Mouse (Mus musculus): ENCODE measurements around the gene Cdc42ep1. TPM values are rescaled to one million over a fixed set of nuclear protein-coding genes. Genes with fewer than 3 reads are reported as not detected.

Gene Cdc42ep1
- polyA plus RNA-seq, 1 experiment from 2014 or later = 17.0 TPM

- Histone ChIP-seq H3K27ac (ENCODE audit: low read depth, low read length) (no peak overlapping the region), H3K9me3 (ENCODE audit: control insufficient read depth) (no peaks in the 10 kb centered on the region), H3K27me3 (replicated peaks; ENCODE audit: control insufficient read depth, insufficient read depth, low read length) (no peaks in the 10 kb centered on the region), H3K4me3 (ENCODE audit: low read depth, low read length) (no peak overlapping the region), H3K36me3 (ENCODE audit: control insufficient read depth, insufficient read depth) (no peaks in the 10 kb centered on the region), H3K4me2 (replicated peaks; ENCODE audit: low read depth) (no peak overlapping the region), H3K4me1 (replicated peaks; ENCODE audit: control insufficient read depth, insufficient read depth, low read length) (peaks cover 6% of the 10 kb centered on the region), H3K9ac (ENCODE audit: low read depth, low read length) (no peak overlapping the region)
- 0 out of 2 replicates have a peak, but pooled peaks have one; percentile 10 for TF ChIP-seq CTCF (IDR thresholded peaks at IDR 0.05; ENCODE audit: low read depth)
- 44% methylated on average over 4 of the region's 4 CpGs for WGBS
- ATAC-seq = no peak
These were observed 16.9 kb downstream of the Cdc42ep1 start for GRCm38 (mm10) chr15:78859311-78859710.

GRCm38 (mm10) chr15:78859714-78860113 is 17.3 kb downstream of the Cdc42ep1 start:
- peak; percentile 16; the same call in 1 of the 2 replicates for ATAC-seq
- no peak overlapping the region for H3K4me2 ChIP-seq (replicated peaks; ENCODE audit: low read depth)
- no peak overlapping the region for H3K9ac ChIP-seq (ENCODE audit: low read depth, low read length)
- no peak overlapping the region for H3K27ac ChIP-seq (ENCODE audit: low read depth, low read length)
- H3K4me3 ChIP-seq (ENCODE audit: low read depth, low read length) = no peak overlapping the region
- no peaks in the 10 kb centered on the region for H3K9me3 ChIP-seq (ENCODE audit: control insufficient read depth)
- H3K4me1 ChIP-seq (replicated peaks; ENCODE audit: control insufficient read depth, insufficient read depth, low read length) = peaks cover 6% of the 10 kb centered on the region
- H3K27me3 ChIP-seq (replicated peaks; ENCODE audit: control insufficient read depth, insufficient read depth, low read length) = no peaks in the 10 kb centered on the region
- H3K36me3 ChIP-seq (ENCODE audit: control insufficient read depth, insufficient read depth) = no peaks in the 10 kb centered on the region
- TF ChIP-seq CTCF (IDR thresholded peaks at IDR 0.05; ENCODE audit: low read depth) = no peak
- WGBS = 30% methylated on average over 6 of the region's 6 CpGs

- WGBS = 80% methylated on average over 5 of the region's 5 CpGs
These were observed 19.9 kb downstream of the Cdc42ep1 start for GRCm38 (mm10) chr15:78862280-78862679.

GRCm38 (mm10) chr15:78863154-78863553 is 20.7 kb downstream of the Cdc42ep1 start:
- Histone ChIP-seq H3K4me3 (ENCODE audit: low read depth, low read length) (no peak overlapping the region), H3K4me2 (replicated peaks; ENCODE audit: low read depth) (no peak overlapping the region), H3K9ac (ENCODE audit: low read depth, low read length) (no peak overlapping the region), H3K36me3 (ENCODE audit: control insufficient read depth, insufficient read depth) (no peaks in the 10 kb centered on the region), H3K4me1 (replicated peaks; ENCODE audit: control insufficient read depth, insufficient read depth, low read length) (peaks cover 6% of the 10 kb centered on the region; the same call in 1 of the 2 replicates), H3K9me3 (ENCODE audit: control insufficient read depth) (no peaks in the 10 kb centered on the region), H3K27ac (ENCODE audit: low read depth, low read length) (no peak overlapping the region), H3K27me3 (replicated peaks; ENCODE audit: control insufficient read depth, insufficient read depth, low read length) (no peaks in the 10 kb centered on the region)
- 58% methylated on average over 2 of the region's 2 CpGs for WGBS
- TF ChIP-seq CTCF (IDR thresholded peaks at IDR 0.05; ENCODE audit: low read depth) = no peak
- no peak for ATAC-seq

More at GRCm38 (mm10) chr15:78862280-78862679, 19.9 kb downstream of the Cdc42ep1 start:
- peaks cover 6% of the 10 kb centered on the region; the same call in 1 of the 2 replicates for H3K4me1 ChIP-seq (replicated peaks; ENCODE audit: control insufficient read depth, insufficient read depth, low read length)
- H3K9me3 ChIP-seq (ENCODE audit: control insufficient read depth) = no peaks in the 10 kb centered on the region
- H3K4me2 ChIP-seq (replicated peaks; ENCODE audit: low read depth) = no peak overlapping the region
- H3K36me3 ChIP-seq (ENCODE audit: control insufficient read depth, insufficient read depth) = no peaks in the 10 kb centered on the region
- no peak for ATAC-seq
- no peak overlapping the region for H3K9ac ChIP-seq (ENCODE audit: low read depth, low read length)
- TF ChIP-seq CTCF (IDR thresholded peaks at IDR 0.05; ENCODE audit: low read depth) = no peak
- no peak overlapping the region for H3K27ac ChIP-seq (ENCODE audit: low read depth, low read length)
- no peak overlapping the region for H3K4me3 ChIP-seq (ENCODE audit: low read depth, low read length)
- no peaks in the 10 kb centered on the region for H3K27me3 ChIP-seq (replicated peaks; ENCODE audit: control insufficient read depth, insufficient read depth, low read length)

- no peak overlapping the region for H3K27ac ChIP-seq (ENCODE audit: low read depth, low read length)
- no peak for ATAC-seq
These were observed 21.4 kb downstream of the Cdc42ep1 start for GRCm38 (mm10) chr15:78863852-78864253.

GRCm38 (mm10) chr15:78868398-78868797 is 26.0 kb downstream of the Cdc42ep1 start:
- ATAC-seq = peak; percentile 48
- peak overlapping the region; percentile 74 for H3K27ac ChIP-seq (ENCODE audit: low read depth, low read length)
- no peaks in the 10 kb centered on the region for H3K27me3 ChIP-seq (replicated peaks; ENCODE audit: control insufficient read depth, insufficient read depth, low read length)
- H3K36me3 ChIP-seq (ENCODE audit: control insufficient read depth, insufficient read depth) = no peaks in the 10 kb centered on the region
- no peaks in the 10 kb centered on the region for H3K9me3 ChIP-seq (ENCODE audit: control insufficient read depth)
- 0 out of 2 replicates have a peak, but pooled peaks cover 2% of the 10 kb centered on the region for H3K4me1 ChIP-seq (replicated peaks; ENCODE audit: control insufficient read depth, insufficient read depth, low read length)
- TF ChIP-seq CTCF (IDR thresholded peaks at IDR 0.05; ENCODE audit: low read depth) = no peak
- WGBS = 7% methylated on average over 9 of the region's 9 CpGs
- H3K4me3 ChIP-seq (ENCODE audit: low read depth, low read length) = no peak overlapping the region
- H3K9ac ChIP-seq (ENCODE audit: low read depth, low read length) = no peak overlapping the region
- H3K4me2 ChIP-seq (replicated peaks; ENCODE audit: low read depth) = no peak overlapping the region

More at GRCm38 (mm10) chr15:78863852-78864253, 21.4 kb downstream of the Cdc42ep1 start:
- Histone ChIP-seq H3K4me1 (replicated peaks; ENCODE audit: control insufficient read depth, insufficient read depth, low read length) (peaks cover 6% of the 10 kb centered on the region; the same call in 1 of the 2 replicates), H3K9me3 (ENCODE audit: control insufficient read depth) (no peaks in the 10 kb centered on the region), H3K27me3 (replicated peaks; ENCODE audit: control insufficient read depth, insufficient read depth, low read length) (no peaks in the 10 kb centered on the region), H3K4me2 (replicated peaks; ENCODE audit: low read depth) (no peak overlapping the region), H3K36me3 (ENCODE audit: control insufficient read depth, insufficient read depth) (no peaks in the 10 kb centered on the region), H3K4me3 (ENCODE audit: low read depth, low read length) (no peak overlapping the region), H3K9ac (ENCODE audit: low read depth, low read length) (no peak overlapping the region)
- TF ChIP-seq CTCF (IDR thresholded peaks at IDR 0.05; ENCODE audit: low read depth) = no peak
- 53% methylated on average over 13 of the region's 13 CpGs for WGBS

Data from intestine, postnatal 0 days (tissue).